Mouse (Mus musculus): ENCODE results near the gene Gucy2e.

Gene Gucy2e

DNA sequence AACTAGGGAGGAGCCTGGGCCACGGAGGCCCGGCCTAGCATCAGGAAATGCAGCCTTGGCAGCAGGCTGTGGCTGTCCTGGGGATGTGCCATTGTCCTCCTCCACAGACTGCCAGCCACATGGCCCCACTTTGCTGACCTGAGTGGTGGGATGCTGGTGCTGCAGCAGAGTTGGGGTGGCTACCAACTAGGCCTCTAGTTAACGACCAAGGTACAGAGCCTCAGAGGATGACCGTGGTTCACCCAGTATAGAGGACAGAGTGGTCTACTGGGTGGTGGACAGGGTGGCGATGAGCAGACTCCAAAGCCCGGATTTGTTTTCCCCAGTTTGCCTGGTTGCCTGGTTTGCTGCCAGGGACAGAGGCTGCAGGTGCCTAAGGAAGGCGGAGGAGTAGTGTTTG lies 62.1 kb downstream of the Gucy2e start:
- no peak for DNase-seq (ENCODE audit: low read depth, low spot score)

DNA sequence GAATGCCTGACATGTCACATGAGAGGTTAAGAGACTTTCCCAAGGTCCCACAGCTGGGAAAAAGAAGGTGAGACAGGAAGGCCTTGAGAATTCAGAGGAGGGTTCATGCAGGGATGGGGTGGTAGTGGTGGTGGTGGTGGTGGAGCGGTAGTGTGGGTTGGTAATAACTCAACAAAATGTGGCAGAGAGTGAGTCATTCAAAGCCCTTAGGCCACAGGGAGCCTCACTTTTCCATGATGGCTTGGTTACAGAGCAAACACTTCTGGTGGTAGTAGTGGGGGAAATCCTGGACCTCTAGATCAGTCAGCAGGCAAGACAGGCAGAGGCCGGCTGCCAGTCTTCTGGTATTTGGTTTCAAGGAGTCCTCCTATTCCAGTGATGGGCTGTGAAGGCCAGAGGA lies 64.2 kb downstream of the Gucy2e start:
- DNase-seq (ENCODE audit: low read depth, low spot score), result no peak

DNA sequence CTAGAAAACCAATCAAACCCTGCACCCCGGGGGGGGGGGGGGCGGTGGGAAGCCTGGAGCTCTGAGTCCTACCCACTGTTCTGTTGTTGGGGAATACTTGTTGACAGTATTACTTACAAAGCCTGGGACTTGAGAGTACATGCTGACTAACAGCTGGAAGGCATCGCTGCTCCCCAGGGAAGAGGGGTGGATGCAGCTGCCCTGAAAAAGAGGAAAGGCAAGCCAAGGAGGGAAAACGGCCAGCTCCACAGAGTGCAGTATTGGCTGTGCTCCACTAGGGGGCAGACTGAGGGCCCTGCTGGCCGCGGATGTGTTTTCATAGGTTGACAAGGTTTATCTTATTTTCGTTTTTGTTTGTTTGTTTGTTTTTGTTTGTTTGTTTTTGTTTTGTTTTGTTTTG lies 65.2 kb downstream of the Gucy2e start:
- peak; percentile 31 for DNase-seq (ENCODE audit: low read depth, low spot score)

DNA sequence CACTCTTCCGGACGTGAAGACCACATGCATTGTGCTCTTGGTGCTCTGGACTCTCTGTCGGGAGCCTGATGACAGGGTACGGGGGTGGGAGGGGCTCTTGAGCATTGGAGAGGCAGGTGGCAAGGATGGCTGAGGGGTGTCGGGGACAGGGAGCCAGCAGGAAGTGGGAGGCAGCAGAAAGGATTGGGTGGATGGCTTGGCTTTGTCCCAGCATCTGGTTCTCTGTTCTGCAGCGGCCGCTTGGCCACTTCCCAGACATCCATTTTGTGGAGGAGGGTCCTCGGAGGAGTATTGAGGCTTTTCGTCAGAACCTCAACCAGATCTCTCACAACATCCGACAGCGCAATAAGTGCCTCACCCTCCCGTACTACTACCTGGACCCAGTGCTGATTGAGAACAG lies 67.5 kb downstream of the Gucy2e start:
- no peak for DNase-seq (ENCODE audit: low read depth, low spot score)
